Mouse (Mus musculus): ENCODE measurements at regions not wholly inside any gene's neighbourhood (a gene's known extent, or its start where the extent isn't known, plus 50 kb on each side); places are given as distances from the start of the nearest gene placed in this dataset.

DNA sequence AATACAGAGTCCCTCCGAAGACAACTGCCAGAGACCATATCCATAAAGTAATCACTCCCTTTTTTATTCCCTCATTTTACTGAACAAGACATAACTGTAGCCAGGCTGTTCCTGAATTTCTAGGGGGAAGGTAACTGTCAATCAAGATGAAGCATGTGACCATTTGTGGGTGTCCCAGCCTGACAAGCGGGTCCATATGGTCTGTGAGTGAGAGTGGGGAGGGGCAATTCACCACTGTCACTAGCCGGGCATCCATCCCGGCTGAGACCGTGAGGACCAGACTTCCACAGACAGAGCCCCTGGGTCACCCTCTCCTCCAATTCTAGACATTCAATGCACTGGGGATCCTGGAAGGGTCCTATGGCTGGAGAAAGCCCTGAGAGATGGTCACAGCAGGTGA lies 54.6 kb downstream of the Gm11733 start:
- no peak for DNase-seq (ENCODE audit: low read depth in 3 of 3, low spot score in 3 of 3)
- H3K4me1 ChIP-seq (replicated peaks; ENCODE audit: control insufficient read depth in 2 of 2, insufficient read depth in 2 of 2, low read length in 1 of 2) = no peaks in the 10 kb centered on the region
- 63% methylated on average over 5 of the region's 5 CpGs for WGBS (ENCODE audit: insufficient replicate concordance)
- no peak for ATAC-seq (ENCODE audit: insufficient read depth)
- H3K9me3 ChIP-seq (ENCODE audit: control insufficient read depth, low read length) = no peaks in the 10 kb centered on the region
- H3K36me3 ChIP-seq (replicated peaks; ENCODE audit: control insufficient read depth, insufficient read depth, low read depth) = no peaks in the 10 kb centered on the region
- TF ChIP-seq CTCF (IDR thresholded peaks at IDR 0.05; ENCODE audit: low read depth) = no peak
- TF ChIP-seq EP300 (IDR thresholded peaks at IDR 0.05; ENCODE audit: low read depth) = no peak
- H3K9ac ChIP-seq (replicated peaks) = no peak overlapping the region
- H3K27ac ChIP-seq = no peak overlapping the region
- H3K4me2 ChIP-seq (ENCODE audit: low read depth) = no peak overlapping the region
- H3K27me3 ChIP-seq (ENCODE audit: control insufficient read depth, insufficient read depth, low read length) = no peaks in the 10 kb centered on the region
- H3K4me3 ChIP-seq (ENCODE audit: insufficient read depth in 1 of 2, low read depth in 2 of 2, low read length in 2 of 2) = no peak overlapping the region

- 41% methylated on average over 5 of the region's 5 CpGs for WGBS (ENCODE audit: insufficient replicate concordance)
These were observed 56.4 kb downstream of the Gm11733 start for GRCm38 (mm10) chr11:117540609-117541008.

GRCm38 (mm10) chr11:117541205-117541884 lies 57.2 kb downstream of the Gm11733 start:
- H3K27ac ChIP-seq = no peak overlapping the region
- H3K27me3 ChIP-seq (ENCODE audit: control insufficient read depth, insufficient read depth, low read length) = no peaks in the 10 kb centered on the region
- no peaks in the 10 kb centered on the region for H3K4me1 ChIP-seq (replicated peaks; ENCODE audit: control insufficient read depth in 2 of 2, insufficient read depth in 2 of 2, low read length in 1 of 2)
- H3K9me3 ChIP-seq (ENCODE audit: control insufficient read depth, low read length) = no peaks in the 10 kb centered on the region
- H3K4me3 ChIP-seq (ENCODE audit: insufficient read depth in 1 of 2, low read depth in 2 of 2, low read length in 2 of 2) = no peak overlapping the region
- H3K36me3 ChIP-seq (replicated peaks; ENCODE audit: control insufficient read depth, insufficient read depth, low read depth) = no peaks in the 10 kb centered on the region
- TF ChIP-seq CTCF (IDR thresholded peaks at IDR 0.05; ENCODE audit: low read depth) = no peak
- TF ChIP-seq EP300 (IDR thresholded peaks at IDR 0.05; ENCODE audit: low read depth) = no peak
- WGBS (ENCODE audit: insufficient replicate concordance) = 9% methylated on average over 6 of the region's 6 CpGs
- ATAC-seq (ENCODE audit: insufficient read depth) (no peak), DNase-seq (ENCODE audit: low read depth in 3 of 3, low spot score in 3 of 3) (no peak)
- no peak overlapping the region for H3K4me2 ChIP-seq (ENCODE audit: low read depth)
- no peak overlapping the region for H3K9ac ChIP-seq (replicated peaks)

More at GRCm38 (mm10) chr11:117540609-117541008, 56.4 kb downstream of the Gm11733 start:
- no peak overlapping the region for H3K4me2 ChIP-seq (ENCODE audit: low read depth)
- ATAC-seq (ENCODE audit: insufficient read depth) (no peak), DNase-seq (ENCODE audit: low read depth in 3 of 3, low spot score in 3 of 3) (no peak)
- no peaks in the 10 kb centered on the region for H3K4me1 ChIP-seq (replicated peaks; ENCODE audit: control insufficient read depth in 2 of 2, insufficient read depth in 2 of 2, low read length in 1 of 2)
- H3K27ac ChIP-seq = no peak overlapping the region
- no peaks in the 10 kb centered on the region for H3K27me3 ChIP-seq (ENCODE audit: control insufficient read depth, insufficient read depth, low read length)
- H3K9me3 ChIP-seq (ENCODE audit: control insufficient read depth, low read length) = no peaks in the 10 kb centered on the region
- no peak overlapping the region for H3K9ac ChIP-seq (replicated peaks)
- H3K4me3 ChIP-seq (ENCODE audit: insufficient read depth in 1 of 2, low read depth in 2 of 2, low read length in 2 of 2) = no peak overlapping the region
- no peaks in the 10 kb centered on the region for H3K36me3 ChIP-seq (replicated peaks; ENCODE audit: control insufficient read depth, insufficient read depth, low read depth)
- TF ChIP-seq EP300 (IDR thresholded peaks at IDR 0.05; ENCODE audit: low read depth) (no peak), CTCF (IDR thresholded peaks at IDR 0.05; ENCODE audit: low read depth) (no peak)

- DNase-seq (ENCODE audit: low read depth in 3 of 3, low spot score in 3 of 3) = no peak
- no peak overlapping the region for H3K9ac ChIP-seq (replicated peaks)
- no peaks in the 10 kb centered on the region for H3K27me3 ChIP-seq (ENCODE audit: control insufficient read depth, insufficient read depth, low read length)
- TF ChIP-seq EP300 (IDR thresholded peaks at IDR 0.05; ENCODE audit: low read depth) (no peak), CTCF (IDR thresholded peaks at IDR 0.05; ENCODE audit: low read depth) (no peak)
- no peaks in the 10 kb centered on the region for H3K9me3 ChIP-seq (ENCODE audit: control insufficient read depth, low read length)
- H3K36me3 ChIP-seq (replicated peaks; ENCODE audit: control insufficient read depth, insufficient read depth, low read depth) = no peaks in the 10 kb centered on the region
- WGBS (ENCODE audit: insufficient replicate concordance) = 36% methylated on average over 6 of the region's 6 CpGs
- no peak overlapping the region for H3K4me2 ChIP-seq (ENCODE audit: low read depth)
- no peaks in the 10 kb centered on the region for H3K4me1 ChIP-seq (replicated peaks; ENCODE audit: control insufficient read depth in 2 of 2, insufficient read depth in 2 of 2, low read length in 1 of 2)
- H3K4me3 ChIP-seq (ENCODE audit: insufficient read depth in 1 of 2, low read depth in 2 of 2, low read length in 2 of 2) = no peak overlapping the region
- ATAC-seq (ENCODE audit: insufficient read depth) = no peak
- no peak overlapping the region for H3K27ac ChIP-seq
These were observed 59.0 kb downstream of the Gm11733 start for GRCm38 (mm10) chr11:117543191-117543590.

- no peak for DNase-seq (ENCODE audit: low read depth in 3 of 3, low spot score in 3 of 3)
- 26% methylated on average over 6 of the region's 6 CpGs for WGBS (ENCODE audit: insufficient replicate concordance)
- H3K4me3 ChIP-seq (ENCODE audit: insufficient read depth in 1 of 2, low read depth in 2 of 2, low read length in 2 of 2) = no peak overlapping the region
- no peaks in the 10 kb centered on the region for H3K36me3 ChIP-seq (replicated peaks; ENCODE audit: control insufficient read depth, insufficient read depth, low read depth)
- no peaks in the 10 kb centered on the region for H3K27me3 ChIP-seq (ENCODE audit: control insufficient read depth, insufficient read depth, low read length)
- no peak overlapping the region for H3K27ac ChIP-seq
- no peaks in the 10 kb centered on the region for H3K9me3 ChIP-seq (ENCODE audit: control insufficient read depth, low read length)
- no peak overlapping the region for H3K4me2 ChIP-seq (ENCODE audit: low read depth)
- TF ChIP-seq CTCF (IDR thresholded peaks at IDR 0.05; ENCODE audit: low read depth) (no peak), EP300 (IDR thresholded peaks at IDR 0.05; ENCODE audit: low read depth) (no peak)
- no peaks in the 10 kb centered on the region for H3K4me1 ChIP-seq (replicated peaks; ENCODE audit: control insufficient read depth in 2 of 2, insufficient read depth in 2 of 2, low read length in 1 of 2)
- ATAC-seq (ENCODE audit: insufficient read depth) = no peak
- no peak overlapping the region for H3K9ac ChIP-seq (replicated peaks)
These were observed 60.3 kb downstream of the Gm11733 start for GRCm38 (mm10) chr11:117544507-117544906.

Measured in liver, embryonic 14.5 days (tissue).